Mouse (Mus musculus) cerebellum, postnatal 36 days (tissue): Measurements from ENCODE around the gene Necap1.

Experiments
- DNase-seq, 2 experiments: peaks; one replicate each; pipeline ENCODE4 v3.0.0; 2021 to 2022; ENCODE audit warnings: mixed read lengths in 2 of 2

Gene Necap1

DNA sequence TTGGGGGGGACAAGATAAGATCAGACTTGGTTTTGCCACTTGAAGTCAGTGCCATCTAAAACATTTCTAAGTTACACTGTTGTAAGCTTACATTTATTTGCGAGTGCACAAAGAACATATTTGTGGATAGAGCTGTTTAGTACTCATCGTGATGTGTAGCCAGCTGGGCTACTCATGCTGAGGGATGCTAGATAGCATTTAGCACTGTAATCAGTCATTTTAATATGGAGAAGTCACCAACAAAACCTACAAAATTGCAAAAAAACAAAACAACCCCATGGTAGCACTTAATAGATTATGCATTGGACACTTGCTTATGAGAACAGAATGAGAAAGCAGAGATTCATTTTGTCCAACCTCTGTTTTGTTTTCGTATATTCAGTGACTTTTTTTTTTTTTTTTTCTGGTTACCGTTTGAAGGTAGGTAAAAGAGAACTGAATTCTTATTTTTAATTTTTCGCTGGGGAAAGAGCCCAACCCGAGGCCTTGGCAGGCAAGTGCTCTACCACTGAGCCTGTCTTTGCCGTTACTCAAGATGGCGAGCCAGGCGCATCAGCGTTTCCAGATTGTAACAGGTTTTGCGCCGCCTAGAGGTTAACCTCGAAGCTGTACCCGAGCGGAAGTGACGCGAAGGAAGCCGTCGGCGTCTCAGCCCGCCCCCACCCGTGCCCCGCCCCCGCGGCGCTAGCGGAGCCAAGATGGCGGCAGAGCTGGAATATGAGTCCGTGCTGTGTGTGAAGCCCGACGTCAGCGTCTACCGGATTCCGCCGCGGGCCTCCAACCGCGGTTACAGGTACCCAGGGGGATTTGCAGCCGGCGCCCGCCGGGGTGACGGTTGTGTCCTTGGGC lies at the start of gene Necap1:
TSS of gene Necap1 (plus strand) at position 604 of the 849 bp plus-strand sequence.
- DNase-seq = peak; percentile 98 to 100

DNA sequence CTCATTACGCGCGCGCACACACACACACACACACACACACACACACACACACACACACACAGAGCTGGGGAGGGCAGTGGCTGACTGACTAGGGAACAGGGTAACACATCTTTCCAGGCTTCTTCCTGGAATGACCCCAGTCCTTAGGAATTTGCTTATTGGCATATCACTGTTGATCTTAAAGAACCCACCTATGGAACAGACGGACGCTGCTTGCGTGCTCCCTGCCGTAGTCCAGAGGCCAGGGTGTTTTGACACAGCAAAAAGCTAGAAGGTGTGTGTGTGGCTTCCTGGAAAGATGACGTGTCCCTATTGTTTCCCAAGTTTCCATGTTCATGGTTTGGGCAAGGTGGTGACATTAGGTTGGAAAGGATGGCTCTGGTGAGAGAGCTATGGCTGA lies 49.1 kb upstream of the Necap1 start:
- no peak for DNase-seq

DNA sequence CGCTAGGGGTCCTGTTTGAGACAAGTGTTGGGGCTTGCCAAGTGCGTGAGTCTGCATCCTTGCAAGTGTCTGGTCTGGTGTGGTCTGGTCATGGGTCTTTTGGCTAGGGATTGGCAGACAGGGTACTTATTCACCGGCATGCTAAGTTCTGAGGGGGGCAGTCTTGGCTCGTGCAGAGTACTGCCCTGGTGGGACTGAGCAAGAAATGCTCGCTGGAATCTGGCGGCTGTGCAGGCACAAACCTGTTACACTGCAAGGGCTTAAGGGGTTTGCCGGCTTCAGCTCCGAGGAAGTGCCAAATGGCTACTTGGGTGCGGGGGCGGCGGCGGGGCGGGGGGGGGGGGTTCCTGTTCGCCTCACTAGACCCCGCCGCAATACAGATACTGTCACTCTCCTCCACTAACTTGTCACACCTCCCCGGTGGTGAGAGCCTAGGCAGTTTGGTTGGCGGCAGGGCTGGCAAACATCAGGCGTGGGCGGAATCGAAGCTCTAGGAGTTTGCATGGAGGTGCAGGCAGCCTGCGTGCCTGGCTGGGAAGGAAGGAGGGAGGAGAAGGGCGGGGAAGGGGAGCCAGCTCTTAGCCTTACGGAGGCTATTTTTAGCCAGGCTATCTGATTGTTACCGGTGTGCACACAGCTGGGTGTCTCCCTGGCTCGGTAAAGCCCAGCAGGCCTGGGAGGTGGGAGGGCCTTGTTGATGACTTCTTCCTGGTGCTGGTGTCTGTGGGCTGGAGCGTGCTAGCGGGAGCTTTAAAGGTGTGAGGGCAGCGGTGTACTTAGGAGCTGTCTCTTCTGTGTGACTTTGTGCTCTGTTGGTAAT lies 48.1 kb upstream of the Necap1 start:
- DNase-seq = peak; percentile 68 to 74

DNA sequence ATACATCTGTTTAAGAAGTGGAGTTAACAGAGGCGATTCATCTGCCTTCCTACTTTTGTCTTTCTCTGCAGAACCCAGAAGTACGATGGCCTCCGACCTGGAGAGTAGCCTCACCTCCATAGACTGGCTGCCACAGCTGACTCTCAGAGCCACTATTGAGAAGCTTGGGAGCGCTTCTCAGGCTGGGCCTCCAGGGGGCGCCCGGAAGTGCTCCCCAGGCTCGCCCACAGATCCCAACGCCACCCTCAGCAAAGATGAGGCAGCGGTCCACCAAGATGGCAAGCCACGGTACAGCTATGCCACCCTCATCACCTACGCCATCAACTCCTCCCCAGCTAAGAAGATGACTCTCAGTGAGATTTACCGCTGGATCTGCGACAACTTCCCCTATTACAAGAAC lies 46.2 kb upstream of the Necap1 start:
- peak; percentile 32 to 39 for DNase-seq

GRCm38 (mm10) chr6:122832880-122833279 lies 41.4 kb upstream of the Necap1 start:
- no peak for DNase-seq

GRCm38 (mm10) chr6:122834365-122834764 lies 39.9 kb upstream of the Necap1 start:
- DNase-seq = peak in 1 of 2 experiments; percentile 22

- DNase-seq = no peak
Measured at GRCm38 (mm10) chr6:122836974-122837373, 37.3 kb upstream of the Necap1 start.

GRCm38 (mm10) chr6:122837539-122837938 lies 36.7 kb upstream of the Necap1 start:
- DNase-seq = no peak

DNA sequence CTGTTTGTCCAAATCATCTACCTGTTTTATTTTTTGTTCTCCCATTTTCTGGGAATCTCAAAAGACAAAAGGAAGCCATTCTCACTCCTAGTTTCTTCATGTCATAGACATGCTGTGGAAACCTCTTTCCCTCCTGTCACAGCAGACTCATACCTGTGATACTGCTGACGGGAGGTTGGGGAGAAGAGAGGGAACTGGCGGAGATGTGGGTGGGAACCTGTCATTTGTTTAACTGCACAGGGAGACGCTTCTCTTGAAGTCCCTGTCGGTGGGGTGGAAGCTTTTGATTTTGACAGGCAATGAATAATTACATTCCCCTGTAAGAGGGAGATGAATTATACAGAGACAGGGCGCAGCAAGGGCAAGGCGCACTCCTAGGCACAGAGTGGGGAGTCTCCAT lies 30.5 kb upstream of the Necap1 start:
- DNase-seq = no peak

- DNase-seq = no peak
Measured at GRCm38 (mm10) chr6:122852696-122853095, 21.6 kb upstream of the Necap1 start.

- DNase-seq = no peak
Measured at GRCm38 (mm10) chr6:122854552-122854951, 19.7 kb upstream of the Necap1 start.

DNA sequence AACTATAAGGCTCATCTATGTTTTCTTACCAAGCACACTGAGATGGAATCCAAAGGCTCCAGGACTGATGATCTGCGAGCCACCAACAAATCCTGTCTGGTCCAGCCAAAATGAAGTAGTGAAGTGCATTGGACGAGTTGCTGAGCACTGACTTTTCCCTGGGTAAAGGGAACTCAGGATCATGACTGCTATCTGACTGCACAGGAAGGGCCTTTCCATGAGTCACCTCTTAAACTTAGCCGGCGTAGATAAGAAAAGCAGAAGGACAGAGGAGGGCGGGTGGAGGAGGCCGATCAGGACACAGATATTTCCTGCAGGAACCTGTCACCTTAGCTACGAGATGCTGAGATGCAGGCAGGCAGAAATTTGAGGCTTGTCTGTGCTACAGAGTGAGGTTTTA lies 18.3 kb upstream of the Necap1 start, which contains the start of gene C3ar1:
TSS of gene C3ar1 (minus strand) at position 207 of the 400 bp plus-strand sequence.
- no peak for DNase-seq

DNA sequence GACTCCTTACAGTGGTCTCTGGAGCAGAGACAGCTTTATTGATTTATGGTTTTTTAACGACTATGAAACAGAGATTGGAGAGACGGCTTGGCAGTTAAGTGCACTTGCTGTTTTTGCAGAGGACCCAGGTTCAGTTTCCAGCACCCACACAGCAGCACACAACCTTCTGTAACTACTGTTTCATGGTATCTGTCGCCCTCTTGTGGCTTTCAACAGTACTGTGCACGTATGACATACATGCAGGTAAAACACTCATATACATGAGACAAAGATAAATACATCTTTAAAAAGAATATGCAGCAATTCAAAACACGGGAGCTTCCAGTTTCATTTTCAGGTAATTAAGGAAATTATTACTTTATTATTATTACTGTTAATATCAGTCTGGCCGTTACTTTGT lies 11.8 kb upstream of the Necap1 start:
- DNase-seq = no peak

GRCm38 (mm10) chr6:122862871-122863270 lies 11.4 kb upstream of the Necap1 start:
- no peak for DNase-seq

- no peak for DNase-seq
Measured at GRCm38 (mm10) chr6:122867914-122868313, 6.4 kb upstream of the Necap1 start.

GRCm38 (mm10) chr6:122869846-122870245 lies 4.4 kb upstream of the Necap1 start:
- no peak for DNase-seq

GRCm38 (mm10) chr6:122872800-122873199 lies 1.5 kb upstream of the Necap1 start:
- DNase-seq = no peak

GRCm38 (mm10) chr6:122874720-122875389 lies 581 bp downstream of the Necap1 start:
- DNase-seq = peak in 1 of 2 experiments; percentile 64

DNA sequence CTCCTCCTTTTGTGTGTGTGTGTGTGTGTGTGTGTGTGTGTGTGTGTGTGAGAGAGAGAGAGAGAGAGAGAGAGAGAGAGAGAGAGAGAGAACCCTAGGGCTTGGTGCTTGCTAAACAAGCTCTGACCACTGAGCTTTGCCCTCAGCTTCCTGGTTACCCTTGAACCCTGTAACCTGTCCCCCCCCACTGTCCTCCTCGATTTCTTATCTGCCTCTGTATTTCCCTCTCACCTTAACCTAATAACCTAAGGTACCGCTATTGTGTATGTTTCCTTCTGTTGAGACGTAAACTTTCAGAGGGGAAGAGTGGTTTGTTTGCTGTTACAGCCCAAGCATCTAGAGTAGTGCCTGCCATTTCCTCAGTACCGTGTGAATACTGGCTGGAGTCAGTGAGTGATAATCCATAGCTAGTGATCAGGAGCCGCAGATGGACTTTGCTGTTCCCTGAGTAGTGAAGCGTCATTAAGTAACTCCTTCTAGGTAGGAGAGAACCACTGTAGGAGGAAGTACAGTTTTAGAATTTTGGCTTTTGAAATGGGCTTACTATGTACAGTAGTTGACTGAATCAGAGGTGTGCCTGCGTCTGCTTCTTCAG lies 5.0 kb downstream of the Necap1 start:
- no peak for DNase-seq

DNA sequence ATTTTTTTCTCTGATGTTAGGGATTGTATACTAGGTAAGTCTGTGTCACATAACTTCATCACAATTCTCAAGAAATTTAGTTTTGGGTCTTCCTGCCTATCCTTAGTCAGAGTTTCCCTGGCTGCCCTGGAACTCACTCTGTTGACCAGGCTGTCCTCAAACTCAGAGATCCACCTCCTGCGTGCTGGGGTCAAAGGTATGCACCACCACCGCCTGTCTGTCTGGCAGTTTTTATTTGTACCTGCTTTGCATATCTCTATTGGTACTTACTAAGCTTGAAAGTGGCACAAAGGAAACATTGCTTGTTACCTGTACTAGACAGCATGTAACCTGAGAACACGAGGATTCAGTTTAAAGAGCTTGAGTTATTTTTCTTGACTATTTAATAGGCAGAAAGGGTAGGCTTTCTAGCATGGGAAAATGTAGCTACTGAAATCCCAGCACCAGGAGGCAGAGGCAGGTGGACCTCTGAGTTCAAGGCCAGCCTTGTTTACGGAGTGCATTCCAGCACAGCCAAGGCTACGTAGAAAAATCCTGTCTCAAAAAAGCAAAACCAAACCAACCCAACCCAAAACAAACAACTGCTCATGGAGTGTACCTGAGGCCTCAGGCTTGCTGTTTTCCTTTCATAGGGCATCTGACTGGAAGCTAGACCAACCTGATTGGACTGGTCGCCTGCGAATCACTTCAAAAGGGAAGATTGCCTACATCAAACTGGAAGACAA lies 5.7 kb downstream of the Necap1 start:
- no peak for DNase-seq

GRCm38 (mm10) chr6:122881287-122881686 lies 7.0 kb downstream of the Necap1 start:
- DNase-seq = no peak

- DNase-seq = no peak
Measured at GRCm38 (mm10) chr6:122883603-122884002, 9.3 kb downstream of the Necap1 start.
